Mouse (Mus musculus) embryonic facial prominence, embryonic 12.5 days (tissue): ENCODE results near the gene Cbln3. TPM values are rescaled to one million over a fixed set of nuclear protein-coding genes. Genes with fewer than 3 reads are reported as not detected.

Source experiments
- ATAC-seq: fragments of 200-750 bp; cut with Nextera tagmentation; 2 replicates; pipeline ENCODE4 v1.8.0; 2017; ENCODE audit not compliant: insufficient number of reproducible peaks, insufficient read depth, low FRiP score, low TSS enrichment
- H3K27ac ChIP-seq: fragments of 300-500 bp; sonication (generic); 2 replicates; pipeline ENCODE4 v1.5.1; 2016; ENCODE audit warnings: mild to moderate bottlenecking
- H3K27me3 ChIP-seq: fragments of 300-500 bp; sonication (generic); 2 replicates; pipeline ENCODE4 v1.6.1; 2016; ENCODE audit warnings: mild to moderate bottlenecking, moderate library complexity
- H3K36me3 ChIP-seq: fragments of 300-500 bp; sonication (generic); 2 replicates; pipeline ENCODE4 v1.6.1; 2016; ENCODE audit warnings: mild to moderate bottlenecking
- H3K4me1 ChIP-seq: fragments of 300-500 bp; sonication (generic); 2 replicates; pipeline ENCODE4 v1.6.1; 2016
- H3K4me2 ChIP-seq: fragments of 300-500 bp; sonication (generic); replicated peaks from 2 replicates; pipeline ENCODE4 v1.6.1; 2016; ENCODE audit warnings: mild to moderate bottlenecking, moderate library complexity
- H3K4me3 ChIP-seq: fragments of 300-500 bp; sonication (generic); 2 replicates; pipeline ENCODE4 v1.5.1; 2016; ENCODE audit warnings: mild to moderate bottlenecking
- H3K9ac ChIP-seq: fragments of 300-500 bp; sonication (generic); 2 replicates; pipeline ENCODE4 v1.6.1; 2016; ENCODE audit warnings: mild to moderate bottlenecking, moderate library complexity
- H3K9me3 ChIP-seq: fragments of 300-500 bp; sonication (generic); 2 replicates; pipeline ENCODE4 v1.6.1; 2016; ENCODE audit warnings: mild to moderate bottlenecking, moderate library complexity
- WGBS: fragments of 180-500 bp; shearing (Covaris S2); methylation state at CpG from one replicate; pipeline ENCODE4 v1.1.7; 2016; 5-methylcytosine and 5-hydroxymethylcytosine counted together
- polyA plus RNA-seq: library from polyadenylated mRNA; unstranded; fragments of >200 nt; fragmentation: Nextera tagmentation; extraction: Ambion mirVana; gene quantifications from 2 replicates; pipeline ENCODE4 v1.2.1, GENCODE M21; 2016

Gene Cbln3
- polyA plus RNA-seq, 1 experiment from 2014 or later, result 0.28 TPM

DNA sequence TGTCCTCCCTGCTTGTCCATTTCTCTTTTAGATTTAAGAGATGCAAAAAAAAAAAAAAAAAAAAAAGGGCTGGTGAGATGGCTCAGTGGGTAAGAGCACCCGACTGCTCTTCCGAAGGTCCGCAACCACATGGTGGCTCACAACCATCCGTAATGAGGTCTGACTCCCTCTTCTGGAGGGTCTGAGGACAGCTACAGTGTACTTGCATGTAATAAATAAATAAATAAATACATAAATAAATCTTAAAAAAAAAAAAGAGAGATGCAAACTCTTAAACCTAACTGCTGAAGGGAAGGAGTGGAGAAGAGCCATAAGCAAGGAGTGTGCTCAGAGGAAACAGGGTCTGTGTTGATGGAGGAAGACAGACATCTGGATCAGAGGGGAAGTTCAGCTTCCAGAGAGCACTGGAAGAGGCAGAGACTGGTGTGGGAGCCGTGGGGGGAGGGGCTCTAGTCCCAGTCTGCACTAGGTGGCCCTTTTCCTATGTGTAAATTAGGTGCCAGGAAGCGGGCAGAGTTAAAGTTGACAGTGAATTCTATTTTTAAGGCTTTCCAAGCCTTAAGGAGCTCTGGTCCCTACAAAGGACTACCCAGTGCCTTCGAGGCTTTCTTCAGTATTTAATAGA lies 5.8 kb downstream of the Cbln3 start:
- Histone ChIP-seq H3K9me3 (no peaks in the 10 kb centered on the region), H3K9ac (no peak overlapping the region), H3K27ac (no peak overlapping the region), H3K27me3 (no peaks in the 10 kb centered on the region), H3K4me3 (no peak overlapping the region), H3K4me1 (peaks cover 22% of the 10 kb centered on the region), H3K36me3 (no peaks in the 10 kb centered on the region), H3K4me2 (peak overlapping the region; percentile 34; the same call in 1 of the 2 replicates)
- WGBS, result 28% methylated on average over 7 of the region's 7 CpGs
- ATAC-seq, result no peak

DNA sequence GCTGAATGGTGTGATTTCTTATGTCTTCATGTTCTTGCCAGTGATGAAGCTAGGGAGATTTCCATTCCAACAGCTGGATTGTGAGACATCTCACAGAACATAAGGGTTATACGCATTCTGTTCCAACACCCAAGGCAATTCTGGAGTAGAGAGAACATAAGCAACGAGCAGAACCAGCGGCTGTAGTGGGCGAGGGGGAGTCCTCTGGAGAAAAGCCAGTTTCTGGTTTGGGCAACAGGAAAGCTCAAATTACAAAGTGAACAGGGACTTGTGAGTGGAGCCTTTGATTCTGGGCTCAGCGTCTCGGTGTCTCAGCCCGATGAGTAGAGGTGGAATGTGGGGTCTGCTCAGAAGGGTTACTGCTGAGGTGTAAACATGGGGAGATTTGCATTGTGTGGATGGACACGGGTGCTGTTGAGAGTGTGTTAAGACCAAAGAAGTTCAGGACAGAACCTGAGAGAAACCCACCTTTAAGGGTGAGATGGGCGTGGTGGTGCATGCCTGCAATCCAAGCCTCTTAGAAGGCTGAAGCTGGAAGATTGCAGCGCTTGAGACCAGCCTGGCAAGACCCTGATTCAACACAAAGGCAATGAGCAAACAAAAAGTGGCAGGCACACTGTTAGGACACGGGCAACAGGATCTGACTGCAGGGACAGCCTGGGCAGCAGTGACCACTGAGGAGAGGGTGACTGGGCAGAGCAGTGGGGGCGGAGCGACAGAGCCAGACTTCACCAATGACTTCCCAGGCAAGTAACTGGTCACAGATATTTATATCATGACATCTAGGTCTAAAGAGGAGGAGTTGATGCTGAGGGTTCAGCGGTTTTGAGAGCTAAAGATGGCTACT lies 6.5 kb downstream of the Cbln3 start:
- no peaks in the 10 kb centered on the region for H3K27me3 ChIP-seq
- peaks cover 28% of the 10 kb centered on the region for H3K4me1 ChIP-seq
- no peak overlapping the region for H3K4me3 ChIP-seq
- no peaks in the 10 kb centered on the region for H3K9me3 ChIP-seq
- peak overlapping the region; percentile 34 for H3K4me2 ChIP-seq
- 13% methylated on average over 14 of the region's 14 CpGs for WGBS
- no peak for ATAC-seq
- no peak overlapping the region for H3K9ac ChIP-seq
- H3K27ac ChIP-seq, result peak overlapping the region; percentile 79
- peaks cover 6% of the 10 kb centered on the region for H3K36me3 ChIP-seq

DNA sequence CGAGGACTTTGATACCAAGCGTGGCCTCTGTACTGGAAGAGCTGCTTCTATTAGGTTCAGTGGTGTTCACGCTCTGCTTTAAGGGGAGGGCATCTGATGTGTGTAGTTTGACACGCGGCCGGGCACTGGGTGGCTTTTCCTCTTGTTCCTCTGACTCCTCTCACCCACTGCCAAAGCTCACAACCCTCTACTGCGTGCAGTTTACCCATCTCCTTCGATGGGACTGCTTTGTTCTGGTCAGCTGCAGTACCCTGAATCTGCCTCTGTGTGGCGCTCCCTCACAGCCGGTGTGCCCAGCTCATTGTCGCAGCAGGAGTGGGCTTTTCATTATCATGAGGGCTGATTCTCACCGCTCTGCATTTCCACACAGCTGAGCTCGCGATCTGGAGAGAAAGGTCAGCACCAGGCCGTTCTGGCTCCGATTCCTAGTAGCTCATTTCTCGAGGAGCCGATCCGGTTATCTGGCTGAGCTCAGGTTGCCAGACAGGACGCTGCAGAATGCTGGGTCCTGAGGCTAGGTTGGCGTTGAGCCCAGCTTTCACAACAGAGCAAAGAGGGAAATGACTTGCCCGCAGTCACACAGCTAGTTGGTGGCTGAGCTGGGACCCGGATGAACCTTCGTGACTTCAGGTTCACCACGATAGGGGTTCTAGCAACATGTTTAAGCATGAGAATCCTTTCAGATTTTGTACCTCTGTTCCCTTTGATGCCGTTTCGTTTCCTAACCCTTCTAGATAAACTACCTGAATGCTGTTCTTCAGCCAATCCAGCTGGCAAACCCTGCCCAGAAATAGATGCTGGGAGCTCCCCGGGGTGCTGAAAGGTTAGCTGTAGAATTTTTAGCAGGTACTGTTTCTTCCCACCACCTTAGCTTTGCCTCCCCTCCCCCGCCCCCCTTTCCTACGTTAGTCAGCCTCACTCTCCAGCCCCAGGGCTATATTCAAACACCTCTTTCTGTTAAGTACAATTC lies 10.2 kb downstream of the Cbln3 start:
- Histone ChIP-seq H3K4me3 (0 out of 2 replicates have a peak overlapping the region, but pooled peaks have one; percentile 6), H3K4me1 (peaks cover 28% of the 10 kb centered on the region), H3K4me2 (peak overlapping the region; percentile 14; the same call in 1 of the 2 replicates), H3K36me3 (peaks cover 43% of the 10 kb centered on the region), H3K9me3 (no peaks in the 10 kb centered on the region), H3K27me3 (no peaks in the 10 kb centered on the region), H3K9ac (peak overlapping the region; percentile 27; the same call in 1 of the 2 replicates), H3K27ac (peak overlapping the region; percentile 18; the same call in 1 of the 2 replicates)
- WGBS, result 13% methylated on average over 30 of the region's 30 CpGs
- 0 out of 2 replicates have a peak, but pooled peaks have one; percentile 19 for ATAC-seq

DNA sequence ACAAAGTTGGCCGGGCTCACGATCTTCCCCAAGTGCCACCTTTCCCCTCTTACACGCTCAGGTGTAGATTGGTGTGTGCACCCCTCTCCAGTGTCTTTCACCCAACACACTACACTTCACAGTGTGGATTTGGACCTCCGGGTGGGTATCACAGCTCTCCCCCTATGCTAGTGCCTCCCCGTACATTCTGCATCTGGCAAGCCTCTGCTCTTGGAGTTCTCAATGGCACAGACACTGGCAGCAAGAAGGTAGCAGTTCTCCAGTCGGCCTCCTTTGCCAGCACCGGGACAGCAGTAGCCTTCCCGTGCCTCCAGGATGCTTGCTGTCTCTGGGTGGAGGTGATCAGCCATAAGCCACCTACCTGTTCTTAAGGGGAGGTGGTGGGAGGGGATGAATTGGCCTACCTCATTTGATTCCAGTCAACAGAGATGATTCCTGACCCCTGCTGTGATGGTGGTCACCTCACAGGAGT lies 10.9 kb downstream of the Cbln3 start:
- no peak for ATAC-seq
- Histone ChIP-seq H3K4me2 (no peak overlapping the region), H3K27me3 (no peaks in the 10 kb centered on the region), H3K9me3 (no peaks in the 10 kb centered on the region), H3K9ac (peak overlapping the region; percentile 27), H3K4me1 (peaks cover 25% of the 10 kb centered on the region), H3K4me3 (no peak overlapping the region), H3K36me3 (peaks cover 50% of the 10 kb centered on the region), H3K27ac (peak overlapping the region; percentile 18; the same call in 1 of the 2 replicates)
- WGBS, result 88% methylated on average over 8 of the region's 8 CpGs

DNA sequence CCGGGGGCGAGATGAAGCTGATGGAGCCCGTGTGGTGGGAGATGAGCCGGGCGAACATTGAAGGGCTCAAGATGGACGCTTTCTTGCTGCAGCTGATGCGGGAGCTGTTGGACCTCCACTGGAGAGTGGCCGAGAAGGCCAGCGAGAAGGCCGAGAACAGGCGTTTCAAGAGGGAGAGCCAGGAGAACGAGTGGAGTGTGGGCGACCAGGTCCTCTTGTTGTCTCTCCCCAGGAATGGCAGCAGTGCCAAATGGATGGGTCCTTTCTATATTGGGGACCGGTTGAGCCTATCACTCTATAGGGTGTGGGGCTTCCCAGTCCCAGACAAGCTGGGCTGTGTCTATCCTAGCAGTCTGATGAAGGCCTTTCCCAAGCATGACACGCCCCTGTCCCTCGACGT lies 11.6 kb downstream of the Cbln3 start:
- no peak for ATAC-seq
- Histone ChIP-seq H3K9ac (no peak overlapping the region), H3K9me3 (no peaks in the 10 kb centered on the region), H3K4me1 (peaks cover 20% of the 10 kb centered on the region), H3K4me2 (no peak overlapping the region), H3K27me3 (no peaks in the 10 kb centered on the region), H3K4me3 (no peak overlapping the region), H3K27ac (no peak overlapping the region), H3K36me3 (peaks cover 57% of the 10 kb centered on the region)
- 88% methylated on average over 17 of the region's 17 CpGs for WGBS

DNA sequence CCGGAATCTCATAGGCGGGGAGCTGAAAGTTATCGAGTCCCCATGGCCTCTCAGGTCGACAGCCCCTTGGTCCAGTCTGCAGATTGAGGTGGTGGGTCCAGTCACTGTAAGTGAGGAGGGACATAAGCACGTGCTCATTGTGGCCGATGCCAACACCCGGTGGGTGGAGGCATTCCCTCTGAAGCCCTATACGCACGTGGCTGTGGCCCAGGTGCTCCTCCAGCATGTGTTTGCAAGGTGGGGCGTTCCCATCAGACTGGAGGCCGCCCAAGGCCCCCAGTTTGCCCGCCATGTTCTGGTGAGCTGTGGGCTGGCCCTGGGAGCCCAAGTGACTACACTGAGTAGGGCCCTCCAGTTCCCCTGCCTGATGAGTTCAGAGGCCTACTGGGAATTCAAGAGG lies 12.2 kb downstream of the Cbln3 start:
- 91% methylated on average over 12 of the region's 12 CpGs for WGBS
- no peak for ATAC-seq
- peaks cover 57% of the 10 kb centered on the region for H3K36me3 ChIP-seq

DNA sequence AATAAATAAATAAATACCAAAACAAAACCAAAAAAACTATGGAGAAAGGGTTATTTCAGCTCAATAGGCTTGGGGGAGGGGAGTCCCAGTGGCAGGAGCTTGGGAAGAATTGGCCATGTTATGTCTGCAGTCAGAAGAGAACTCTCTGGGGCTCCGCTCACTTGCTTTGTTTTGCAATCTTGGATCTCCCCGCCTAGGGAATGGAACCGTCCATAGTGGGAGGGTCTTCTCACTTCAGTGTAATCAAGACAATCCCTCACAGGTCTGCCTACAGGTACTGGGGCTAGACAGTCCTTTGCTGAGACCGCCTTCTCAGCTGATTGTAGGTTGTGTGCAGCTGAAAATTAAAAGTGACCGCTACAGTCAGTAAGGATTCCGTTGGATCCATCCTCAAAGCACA lies 14.7 kb downstream of the Cbln3 start:
- H3K4me2 ChIP-seq, result no peak overlapping the region
- H3K27ac ChIP-seq, result no peak overlapping the region
- H3K36me3 ChIP-seq, result peaks cover 81% of the 10 kb centered on the region
- H3K4me3 ChIP-seq, result no peak overlapping the region
- WGBS, result 97% methylated on average over 6 of the region's 6 CpGs
- no peak for ATAC-seq
- no peaks in the 10 kb centered on the region for H3K9me3 ChIP-seq
- H3K27me3 ChIP-seq, result no peaks in the 10 kb centered on the region
- H3K9ac ChIP-seq, result no peak overlapping the region
- peaks cover 14% of the 10 kb centered on the region for H3K4me1 ChIP-seq

More for the DNA sequence above, 12.2 kb downstream of the Cbln3 start:
- Histone ChIP-seq H3K9me3 (no peaks in the 10 kb centered on the region), H3K4me3 (no peak overlapping the region), H3K4me2 (no peak overlapping the region), H3K9ac (no peak overlapping the region), H3K27me3 (no peaks in the 10 kb centered on the region), H3K4me1 (peaks cover 14% of the 10 kb centered on the region), H3K27ac (no peak overlapping the region)

DNA sequence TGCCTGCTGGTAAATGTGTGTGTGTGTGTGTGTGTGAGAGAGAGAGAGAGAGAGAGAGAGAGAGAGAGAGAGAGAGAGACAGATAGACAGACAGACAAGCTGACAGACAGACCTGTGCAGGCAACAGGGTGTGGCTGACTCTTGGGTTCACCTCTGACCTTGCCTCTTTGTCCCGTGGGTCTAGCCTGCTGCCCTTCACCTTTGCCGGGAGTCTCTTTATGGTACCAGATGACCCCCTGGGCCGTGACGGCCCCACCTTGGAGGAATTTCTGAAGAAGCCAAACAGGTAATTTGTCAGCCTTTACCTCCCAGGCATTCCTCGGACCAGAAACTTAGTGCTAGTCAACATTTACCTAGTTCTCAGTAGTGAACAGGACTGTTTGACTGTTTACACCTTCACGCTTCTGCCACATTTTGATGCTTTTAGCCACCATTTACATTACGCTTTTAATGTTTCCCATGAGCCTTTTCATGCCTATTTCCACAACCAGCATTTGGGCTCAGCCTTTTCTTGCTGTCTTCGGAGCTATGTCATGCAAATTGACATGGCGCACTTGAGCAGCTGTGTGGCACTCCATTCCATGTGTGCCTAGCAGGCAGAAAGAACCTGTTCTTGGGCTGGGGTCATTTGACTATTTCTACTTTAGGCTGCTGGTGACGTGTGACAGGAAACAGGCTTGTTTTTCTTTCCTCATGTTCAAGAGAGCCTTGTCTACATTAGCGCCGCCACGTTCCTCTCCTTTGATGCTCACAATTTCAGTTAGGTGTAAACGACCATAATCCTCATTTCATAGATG lies 15.8 kb downstream of the Cbln3 start:
- no peak overlapping the region for H3K27ac ChIP-seq
- 87% methylated on average over 14 of the region's 14 CpGs for WGBS
- H3K9ac ChIP-seq, result no peak overlapping the region
- H3K36me3 ChIP-seq, result peaks cover 92% of the 10 kb centered on the region
- no peak for ATAC-seq
- H3K4me1 ChIP-seq, result peaks cover 13% of the 10 kb centered on the region
- no peaks in the 10 kb centered on the region for H3K9me3 ChIP-seq
- H3K27me3 ChIP-seq, result no peaks in the 10 kb centered on the region
- no peak overlapping the region for H3K4me2 ChIP-seq
- no peak overlapping the region for H3K4me3 ChIP-seq

DNA sequence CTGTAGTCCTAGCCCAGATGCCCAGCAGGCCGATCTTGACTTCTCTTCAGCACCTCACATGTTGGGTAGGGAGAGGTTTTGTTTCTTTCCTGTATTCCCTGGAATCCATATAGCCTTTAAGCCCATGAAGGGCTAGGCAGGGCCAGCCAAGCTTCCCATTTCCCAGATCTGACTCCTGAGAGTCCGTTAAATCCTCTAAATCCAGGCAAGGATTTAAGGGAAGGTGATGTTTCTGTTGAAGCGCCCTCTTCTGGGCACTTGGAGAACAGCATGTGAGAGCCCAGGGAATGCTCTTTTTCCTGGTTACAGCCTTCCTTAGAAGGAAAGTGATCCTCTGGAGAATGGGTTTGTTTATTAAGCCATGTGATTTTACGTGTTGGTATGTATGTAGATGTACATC lies 17.2 kb downstream of the Cbln3 start:
- ATAC-seq, result no peak
- Histone ChIP-seq H3K4me2 (no peak overlapping the region), H3K4me3 (no peak overlapping the region), H3K27ac (no peak overlapping the region), H3K4me1 (peaks cover 21% of the 10 kb centered on the region), H3K27me3 (no peaks in the 10 kb centered on the region), H3K9me3 (no peaks in the 10 kb centered on the region), H3K9ac (no peak overlapping the region), H3K36me3 (peaks cover 92% of the 10 kb centered on the region)
- WGBS, result 35% methylated on average over 4 of the region's 4 CpGs

DNA sequence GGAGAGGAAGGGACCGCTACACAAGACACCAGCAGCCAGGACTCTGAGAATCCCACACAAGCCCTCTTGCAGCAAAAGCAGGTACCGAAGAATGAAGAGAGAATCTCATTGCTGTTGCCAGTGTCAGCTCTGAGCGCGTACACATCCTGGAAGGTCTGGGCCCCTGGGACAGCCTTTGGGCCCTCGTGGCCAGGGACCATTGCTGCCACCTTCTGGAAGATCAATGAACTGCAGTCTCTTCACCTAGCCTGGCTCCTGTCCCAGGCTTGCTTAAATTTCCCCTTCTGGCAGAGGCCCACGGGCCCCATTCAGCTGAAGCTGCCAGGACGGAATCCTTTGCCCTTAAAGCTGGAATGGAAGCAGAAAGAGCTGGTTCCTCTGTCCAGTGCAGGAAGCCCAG lies 20.4 kb downstream of the Cbln3 start:
- H3K9ac ChIP-seq, result no peak overlapping the region
- H3K4me3 ChIP-seq, result 0 out of 2 replicates have a peak overlapping the region, but pooled peaks have one; percentile 4
- no peaks in the 10 kb centered on the region for H3K27me3 ChIP-seq
- H3K36me3 ChIP-seq, result peaks cover 61% of the 10 kb centered on the region
- 0 out of 2 replicates have a peak overlapping the region, but pooled peaks have one; percentile 7 for H3K4me2 ChIP-seq
- no peak for ATAC-seq
- H3K27ac ChIP-seq, result peak overlapping the region; percentile 30; the same call in 1 of the 2 replicates
- no peaks in the 10 kb centered on the region for H3K9me3 ChIP-seq
- peaks cover 44% of the 10 kb centered on the region for H3K4me1 ChIP-seq
- WGBS, result 16% methylated on average over 7 of the region's 7 CpGs
